Mouse (Mus musculus) cerebellum, adult 2 months (tissue): ENCODE results near the gene Fam198b.

ENCODE experiments used
- CTCF ChIP-seq: fragments of 200-500 bp; IDR thresholded peaks from 2 replicates; pipeline ENCODE4 v1.5.1; 2011; ENCODE audit warnings: low read depth, mild to moderate bottlenecking, control low read depth, low read length, moderate library complexity, borderline replicate concordance; ENCODE audit not compliant: insufficient read depth
- POLR2A ChIP-seq: fragments of 200-500 bp; IDR thresholded peaks from 2 replicates; pipeline ENCODE4 v1.6.1; 2011; ENCODE audit warnings: low read length, control low read depth, borderline replicate concordance; ENCODE audit not compliant: insufficient read depth

DNA sequence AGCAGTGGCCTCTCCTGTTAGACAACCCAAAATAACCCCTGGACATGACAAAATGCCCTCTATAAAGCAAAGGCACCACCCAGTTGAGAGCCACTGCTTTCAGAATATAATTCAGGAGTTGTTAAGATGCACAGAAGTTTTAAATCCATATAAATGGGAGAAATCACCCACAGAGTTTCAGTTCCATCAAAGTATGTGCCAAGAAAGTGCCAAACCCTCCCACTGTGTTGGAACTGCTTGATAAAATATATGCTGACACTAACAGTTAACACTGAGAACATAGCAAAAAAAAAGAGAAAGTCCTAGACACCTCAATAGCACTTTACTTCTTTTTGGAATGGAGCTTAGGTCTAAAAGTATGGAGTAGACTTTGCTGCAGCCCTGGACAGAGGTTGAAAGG, 72.5 kb downstream of the Fam198b start:
- TF ChIP-seq POLR2A: no peak
- no peak for TF ChIP-seq CTCF
